Mouse (Mus musculus) ovary, postnatal 14 days (tissue): ENCODE measurements around the gene Agtpbp1.

Experiments used
- DNase-seq: peaks from one replicate; pipeline ENCODE4 v3.0.0; 2022; ENCODE audit warnings: low spot score

The Agtpbp1 gene

DNA sequence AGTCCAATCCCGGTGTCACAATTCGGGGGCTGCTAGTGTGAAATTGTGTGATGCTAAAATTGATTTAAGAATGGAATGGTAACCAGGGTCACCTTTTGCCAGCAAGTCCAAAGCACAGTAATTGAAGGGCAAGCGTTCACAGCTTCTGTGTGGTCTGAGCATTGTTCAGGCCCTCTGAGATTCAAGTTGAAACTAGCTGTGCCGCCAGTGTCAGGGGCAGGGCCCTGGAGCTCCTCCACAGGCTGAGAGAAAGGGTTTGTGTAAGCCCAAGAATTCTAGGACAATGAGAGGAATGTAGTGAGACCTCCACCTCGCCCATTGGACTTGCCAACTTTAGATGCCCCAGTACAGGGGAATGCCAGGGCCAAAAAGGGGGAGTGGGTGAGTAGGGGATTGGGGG, 161.2 kb downstream of the Agtpbp1 start:
- no peak for DNase-seq

- DNase-seq = no peak
Observed at GRCm38 (mm10) chr13:59416530-59417230, 168.3 kb downstream of the Agtpbp1 start.

- no peak for DNase-seq
Observed at GRCm38 (mm10) chr13:59413885-59414284, 171.1 kb downstream of the Agtpbp1 start.

GRCm38 (mm10) chr13:59412672-59413071, 172.4 kb downstream of the Agtpbp1 start:
- no peak for DNase-seq

DNA sequence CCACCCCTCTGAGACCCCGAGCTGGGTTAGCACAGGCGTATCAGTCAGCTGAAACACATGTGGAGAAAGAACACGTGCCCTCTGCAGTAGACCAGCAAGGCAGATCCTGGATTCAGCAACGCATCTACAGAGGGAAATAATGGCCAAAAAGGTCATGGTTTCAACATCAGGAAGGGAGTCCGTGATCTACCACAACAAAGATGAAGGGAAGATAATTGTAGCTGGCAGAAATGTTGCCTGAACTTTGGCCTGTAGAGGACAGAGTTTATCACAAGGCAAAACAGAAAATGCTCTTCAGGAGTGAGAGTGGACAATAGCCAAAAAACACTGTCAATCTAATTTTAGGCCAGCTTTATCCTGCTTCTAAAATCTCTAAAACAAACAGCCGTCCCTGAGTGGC, 177.8 kb downstream of the Agtpbp1 start:
- no peak for DNase-seq

- no peak for DNase-seq
Observed at GRCm38 (mm10) chr13:59402026-59402775, 182.8 kb downstream of the Agtpbp1 start.

DNA sequence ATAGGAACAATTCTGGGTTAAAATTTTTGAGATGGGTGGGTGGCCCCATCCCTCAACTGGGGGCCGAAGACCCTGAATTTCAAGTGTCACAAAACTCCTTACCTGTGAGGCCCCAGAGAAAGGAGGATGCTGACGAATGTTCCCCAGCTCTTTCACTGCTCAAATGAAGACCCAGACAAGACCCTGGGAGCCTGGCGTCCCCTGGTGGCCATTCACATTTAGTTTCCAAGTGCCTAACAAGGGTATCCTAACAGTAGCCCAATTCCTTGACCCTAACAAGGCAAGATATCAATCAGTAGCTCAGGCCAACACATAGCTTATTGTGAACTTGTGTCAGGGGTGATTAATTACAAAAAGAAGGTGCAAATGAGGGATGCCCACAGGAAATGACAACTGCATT, 187.5 kb downstream of the Agtpbp1 start:
- peak; percentile 38 for DNase-seq
